Mouse (Mus musculus) C2C12 (cell line): Measurements from ENCODE around the gene Zbtb6. TPM values are rescaled to one million over a fixed set of nuclear protein-coding genes. Genes with fewer than 3 reads are reported as not detected.

Experiments
- H3K27me3 ChIP-seq: one replicate; pipeline ENCODE4 v1.6.1; 2011; ENCODE audit not compliant: control insufficient read depth, insufficient read depth, insufficient read length
- H3K36me3 ChIP-seq: one replicate; pipeline ENCODE4 v1.6.1; 2011; ENCODE audit not compliant: control insufficient read depth, insufficient read depth
- H3K4me3 ChIP-seq: one replicate; pipeline ENCODE4 v1.5.1; 2011; ENCODE audit warnings: mild to moderate bottlenecking, control low read depth; ENCODE audit not compliant: poor library complexity, insufficient read depth, severe bottlenecking
- H3K79me2 ChIP-seq: one replicate; pipeline ENCODE4 v1.6.1; 2011; ENCODE audit not compliant: control insufficient read depth, insufficient read depth
- H3K79me3 ChIP-seq: one replicate; pipeline ENCODE4 v1.6.1; 2011; ENCODE audit warnings: low read depth, control low read depth
- H3ac ChIP-seq: one replicate; pipeline ENCODE3; 2011; ENCODE audit warnings: low read depth; ENCODE audit not compliant: control insufficient read depth, insufficient read length
- CEBPB ChIP-seq: IDR thresholded peaks from one replicate; pipeline ENCODE4 v1.6.1; 2011; ENCODE audit warnings: low read depth, mild to moderate bottlenecking, control low read depth, moderate library complexity
- CTCF ChIP-seq: IDR thresholded peaks from one replicate; pipeline ENCODE4 v1.5.1; 2011; ENCODE audit not compliant: control insufficient read depth, insufficient read depth, insufficient read length
- FOSL1 ChIP-seq: IDR thresholded peaks from one replicate; pipeline ENCODE4 v1.8.0; 2011; ENCODE audit warnings: mild to moderate bottlenecking, low read length; ENCODE audit not compliant: poor library complexity, insufficient read depth, severe bottlenecking
- MAX ChIP-seq: IDR thresholded peaks from one replicate; pipeline ENCODE4 v1.6.1; 2011; ENCODE audit warnings: mild to moderate bottlenecking, control low read depth
- MYOD1 ChIP-seq: IDR thresholded peaks from one replicate; pipeline ENCODE4 v1.6.1; 2011; ENCODE audit warnings: low read depth; ENCODE audit not compliant: control insufficient read depth, insufficient read length
- MYOG ChIP-seq: IDR thresholded peaks from one replicate; pipeline ENCODE4 v1.6.1; 2011; ENCODE audit not compliant: control insufficient read depth, insufficient read length; ENCODE audit errors: extremely low read depth
- USF1 ChIP-seq: IDR thresholded peaks from one replicate; pipeline ENCODE4 v1.6.1; 2011; ENCODE audit warnings: low read depth, mild to moderate bottlenecking, control low read depth, moderate library complexity
- polyA plus RNA-seq: library from polyadenylated mRNA; unstranded; fragments of >200 nt; fragmentation: generic; extraction: Trizol; gene quantifications from one replicate; pipeline ENCODE4 v1.2.1, GENCODE M21; 2012; ENCODE audit warnings: missing spikeins

Gene Zbtb6
- polyA plus RNA-seq, 1 experiment = 2.5 TPM

DNA sequence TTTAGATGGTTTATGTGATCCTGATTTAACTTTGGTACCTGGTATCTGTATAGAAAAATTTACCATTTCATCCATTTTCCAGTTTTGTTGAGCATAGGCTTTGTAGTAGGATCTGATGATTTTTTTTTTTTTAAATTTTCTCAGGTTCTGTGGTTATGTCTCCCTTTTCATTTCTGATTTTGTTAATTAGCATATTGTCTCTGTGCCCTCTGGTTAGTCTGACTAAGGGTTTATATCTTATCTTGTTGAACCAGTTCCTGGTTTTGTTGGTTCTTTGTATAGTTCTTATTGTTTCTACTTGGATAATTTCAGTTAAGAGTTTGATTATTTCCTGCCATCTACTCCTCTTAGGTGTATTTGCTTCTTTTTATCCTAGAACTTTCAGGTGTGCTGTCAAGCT, 36.6 kb upstream of the Zbtb6 start:
- TF ChIP-seq CTCF (no peak), MYOD1 (no peak), USF1 (no peak), MAX (no peak), CEBPB (no peak), MYOG (no peak)
- Histone ChIP-seq H3K36me3 (peaks cover 66% of the 10 kb centered on the region), H3K79me3 (peaks cover 1% of the 10 kb centered on the region), H3K4me3 (no peak overlapping the region), H3ac (no peak overlapping the region), H3K79me2 (no peaks in the 10 kb centered on the region), H3K27me3 (no peaks in the 10 kb centered on the region)

DNA sequence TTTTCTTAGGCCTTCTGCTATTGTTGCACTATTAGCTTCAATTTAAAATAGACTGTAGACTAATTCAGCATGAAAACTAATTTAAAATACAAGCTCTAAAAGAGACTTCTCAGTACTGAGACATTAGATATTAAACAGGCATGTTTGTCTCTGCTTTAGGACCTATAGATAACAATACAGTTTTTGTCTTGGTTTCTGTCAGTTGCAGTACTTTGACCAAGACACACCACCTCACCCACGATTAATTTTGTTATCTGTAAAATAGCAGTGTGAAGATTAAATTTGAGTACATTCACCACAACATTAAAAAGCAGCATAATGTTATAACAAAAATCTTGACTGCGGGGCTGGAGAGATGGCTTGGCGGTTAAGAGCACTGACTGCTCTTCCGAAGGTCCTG, 23.3 kb upstream of the Zbtb6 start:
- Histone ChIP-seq H3K36me3 (peaks cover 23% of the 10 kb centered on the region), H3ac (no peak overlapping the region), H3K79me3 (peaks cover 34% of the 10 kb centered on the region), H3K79me2 (peaks cover 71% of the 10 kb centered on the region), H3K4me3 (no peak overlapping the region), H3K27me3 (no peaks in the 10 kb centered on the region)
- TF ChIP-seq USF1 (no peak), CEBPB (no peak), MYOD1 (no peak), MYOG (no peak), CTCF (no peak), MAX (no peak), FOSL1 (no peak)

DNA sequence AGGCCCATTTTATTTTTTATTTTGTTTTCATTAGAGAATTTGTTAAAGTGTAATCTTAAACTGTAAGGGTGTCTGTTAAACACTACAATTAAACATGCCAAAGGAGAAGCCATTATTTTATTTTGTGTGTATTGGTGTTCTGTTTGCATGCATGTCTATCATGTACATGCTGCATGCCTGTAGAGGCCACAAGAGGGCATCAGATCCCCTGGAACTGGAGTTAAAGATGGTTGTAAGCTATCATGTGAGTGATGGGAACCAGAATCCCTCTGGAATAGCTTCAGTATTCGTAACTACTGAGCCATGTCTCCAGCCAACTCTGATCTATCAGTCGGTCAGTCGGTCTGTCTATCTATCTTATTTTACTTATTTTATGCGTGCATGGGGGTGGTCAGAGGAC, 17.7 kb upstream of the Zbtb6 start:
- H3K4me3 ChIP-seq = no peak overlapping the region
- H3K36me3 ChIP-seq = peaks cover 15% of the 10 kb centered on the region
- TF ChIP-seq USF1 (no peak), MYOG (no peak), CEBPB (no peak), FOSL1 (no peak)
- H3K79me2 ChIP-seq = peaks cover 99% of the 10 kb centered on the region
- H3K27me3 ChIP-seq = no peaks in the 10 kb centered on the region
- no peak overlapping the region for H3ac ChIP-seq
- peaks cover 79% of the 10 kb centered on the region for H3K79me3 ChIP-seq

DNA sequence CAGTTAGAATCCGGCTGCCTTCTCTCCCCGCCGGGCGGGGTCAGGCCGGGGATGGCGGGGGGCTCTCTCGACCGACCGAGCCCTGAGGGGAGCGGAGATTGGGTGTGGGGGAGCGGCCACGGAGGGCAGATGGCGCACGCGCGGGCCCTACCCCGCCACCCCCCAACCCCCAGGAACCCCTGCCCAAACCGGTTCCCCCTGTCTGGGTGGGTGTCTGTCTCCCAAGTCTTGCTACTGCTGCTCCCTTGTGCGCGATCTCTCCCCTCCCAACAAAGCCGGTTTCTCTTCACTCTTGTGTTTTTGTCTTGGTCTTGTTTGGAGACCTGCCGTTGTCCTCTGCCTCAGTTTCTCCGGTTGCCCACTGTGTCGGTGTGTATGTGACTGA, 9.4 kb upstream of the Zbtb6 start:
- TF ChIP-seq FOSL1 = no peak
- no peak for TF ChIP-seq MYOD1
- TF ChIP-seq CTCF = no peak
- TF ChIP-seq MYOG = no peak
- no peak for TF ChIP-seq CEBPB
- no peak for TF ChIP-seq USF1
- Histone ChIP-seq H3K79me3 (peaks cover 62% of the 10 kb centered on the region), H3K79me2 (peaks cover 84% of the 10 kb centered on the region), H3K4me3 (peak overlapping the region; percentile 79), H3ac (peak overlapping the region; percentile 94), H3K27me3 (no peaks in the 10 kb centered on the region), H3K36me3 (peaks cover 2% of the 10 kb centered on the region)

DNA sequence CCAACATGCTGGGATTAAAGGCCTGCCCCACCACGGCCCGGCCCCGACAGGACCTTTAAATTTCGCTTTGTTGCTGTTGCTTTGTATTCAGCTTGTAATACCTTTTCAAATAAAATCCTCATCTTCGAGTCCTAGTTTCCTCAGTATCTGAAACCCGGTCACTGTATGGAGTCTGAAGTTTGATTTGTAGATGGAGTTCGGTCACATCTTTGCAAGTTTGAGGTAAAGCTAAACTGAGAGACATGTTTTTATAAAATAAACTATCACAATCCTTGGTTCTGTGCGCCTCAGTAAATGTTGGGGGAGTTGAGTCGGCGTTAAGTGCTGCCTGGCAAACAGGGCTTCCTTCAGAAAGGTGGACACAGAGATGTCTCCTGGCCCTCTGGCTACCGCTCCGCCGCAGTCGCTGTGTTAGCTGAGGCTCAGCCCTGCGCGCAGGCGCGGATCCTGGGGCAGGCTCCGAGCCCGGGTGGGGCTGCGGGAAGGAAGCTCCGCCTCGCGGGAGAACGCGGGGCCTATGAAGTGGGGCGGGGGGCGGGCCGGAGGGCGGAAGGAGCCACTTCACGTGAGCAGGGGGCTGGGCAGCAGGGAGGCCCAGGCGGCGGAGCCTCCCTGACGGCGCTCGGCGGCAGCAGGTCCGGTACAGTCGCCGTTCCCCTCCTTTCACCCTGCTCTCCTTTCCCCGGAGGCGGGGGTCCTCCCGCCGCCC, 8.8 kb upstream of the Zbtb6 start:
- H3K4me3 ChIP-seq = peak overlapping the region; percentile 79
- H3K36me3 ChIP-seq = peaks cover 6% of the 10 kb centered on the region
- peak overlapping the region; percentile 94 for H3ac ChIP-seq
- peaks cover 84% of the 10 kb centered on the region for H3K79me2 ChIP-seq
- TF ChIP-seq MAX (peak; percentile 28), MYOG (no peak), MYOD1 (no peak), USF1 (peak; percentile 70), CEBPB (no peak)
- no peaks in the 10 kb centered on the region for H3K27me3 ChIP-seq
- peaks cover 64% of the 10 kb centered on the region for H3K79me3 ChIP-seq

DNA sequence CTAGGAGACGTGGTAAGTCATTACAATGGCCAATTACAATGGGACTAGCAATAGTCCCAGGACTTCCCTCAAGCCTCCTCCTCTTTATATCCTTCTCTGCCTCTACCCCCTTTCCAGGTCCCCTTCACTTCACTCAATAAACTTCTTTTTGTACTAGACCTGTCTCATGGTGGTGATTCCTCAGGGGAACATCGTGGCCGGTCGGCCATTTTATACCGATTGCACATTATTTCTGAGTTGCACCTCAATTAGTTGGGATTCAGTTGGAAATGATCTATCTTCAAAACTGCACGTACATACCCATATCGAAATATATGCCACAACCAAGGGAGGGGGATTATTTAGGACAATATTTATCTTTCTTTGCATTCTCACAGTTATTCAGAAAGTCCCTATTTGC, 11.4 kb downstream of the Zbtb6 start:
- H3K79me3 ChIP-seq = peaks cover 28% of the 10 kb centered on the region
- no peak for TF ChIP-seq USF1
- TF ChIP-seq CTCF = no peak
- TF ChIP-seq MYOD1 = no peak
- TF ChIP-seq FOSL1 = no peak
- TF ChIP-seq MAX = no peak
- TF ChIP-seq CEBPB = no peak
- no peak for TF ChIP-seq MYOG
- peaks cover 46% of the 10 kb centered on the region for H3K36me3 ChIP-seq

More for the DNA sequence above, 11.4 kb downstream of the Zbtb6 start:
- Histone ChIP-seq H3ac (peak overlapping the region; percentile 28), H3K4me3 (peak overlapping the region; percentile 73), H3K27me3 (no peaks in the 10 kb centered on the region), H3K79me2 (peaks cover 82% of the 10 kb centered on the region)
